Mouse (Mus musculus): ENCODE measurements around the gene Zfp109.
"Not testable (repeated sequence)": the region's sequence is repeated elsewhere in the genome, so short reads cannot be mapped to it uniquely, and the experiment has no call there.

The Zfp109 gene

GRCm38 (mm10) chr7:24237040-24237791 is at the start of gene Zfp109:
Gene Zfp109, minus strand, starts transcription at chr7:24237560.
- DNase-seq, result peak; percentile 71

- DNase-seq, result no peak
These were observed 49.6 kb upstream of the Zfp109 start for GRCm38 (mm10) chr7:24286916-24287315.

- DNase-seq, result no peak
These were observed 48.7 kb upstream of the Zfp109 start for GRCm38 (mm10) chr7:24286090-24286489.

GRCm38 (mm10) chr7:24280858-24281145 is 43.4 kb upstream of the Zfp109 start:
- no peak for DNase-seq

- DNase-seq, result no peak
These were observed 42.9 kb upstream of the Zfp109 start for GRCm38 (mm10) chr7:24280031-24280857.

GRCm38 (mm10) chr7:24278771-24279170 is 41.4 kb upstream of the Zfp109 start:
- DNase-seq, result not testable (repeated sequence)

GRCm38 (mm10) chr7:24274456-24274855 is 37.1 kb upstream of the Zfp109 start:
- DNase-seq, result no peak

DNA sequence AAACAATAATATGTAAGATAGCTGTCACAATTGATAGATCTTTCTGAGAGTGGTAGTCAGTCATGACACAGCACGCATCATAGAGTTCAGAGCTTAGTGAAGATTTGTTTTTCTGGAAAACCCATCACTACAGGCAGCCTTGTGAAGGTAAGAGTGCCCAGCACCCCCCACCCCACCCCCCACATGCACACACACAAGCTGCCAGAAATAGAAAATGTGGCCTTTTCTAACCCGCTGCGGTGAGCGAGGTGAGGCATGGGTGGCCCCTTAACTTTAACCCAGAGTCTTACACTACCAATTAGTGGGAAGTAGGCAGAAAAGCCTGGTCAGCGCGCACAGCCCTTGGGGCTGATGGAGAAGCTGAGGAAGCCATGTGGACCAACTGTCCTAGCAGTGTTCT is 33.8 kb upstream of the Zfp109 start:
- no peak for DNase-seq

DNA sequence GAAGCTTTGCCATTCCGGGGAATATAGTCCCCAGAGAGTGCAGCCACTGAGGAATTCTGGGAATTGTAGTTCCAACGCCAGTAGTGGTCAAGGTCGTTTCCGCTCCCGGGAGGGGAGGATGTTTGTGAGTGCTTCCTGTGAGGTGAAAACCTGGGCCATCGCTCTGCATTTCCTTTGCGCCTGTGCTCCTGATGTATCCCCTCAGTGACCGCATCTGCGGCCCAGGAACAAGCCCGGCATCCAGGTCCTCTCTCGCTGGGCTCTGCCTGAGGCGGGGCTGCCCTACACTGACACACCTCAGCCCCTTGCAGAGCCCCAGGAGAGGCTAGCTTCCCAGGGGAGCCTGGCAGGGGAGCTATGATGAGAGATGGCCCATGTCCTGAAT is 32.9 kb upstream of the Zfp109 start, which contains the start of gene Zfp93:
Zfp93 (plus strand) TSS at position 133 of the 385 bp plus-strand sequence.
- peak; percentile 81 for DNase-seq

- DNase-seq, result peak; percentile 15
These were observed 32.4 kb upstream of the Zfp109 start for GRCm38 (mm10) chr7:24269667-24270287.

- DNase-seq, result no peak
These were observed 31.9 kb upstream of the Zfp109 start for GRCm38 (mm10) chr7:24269256-24269655.

DNA sequence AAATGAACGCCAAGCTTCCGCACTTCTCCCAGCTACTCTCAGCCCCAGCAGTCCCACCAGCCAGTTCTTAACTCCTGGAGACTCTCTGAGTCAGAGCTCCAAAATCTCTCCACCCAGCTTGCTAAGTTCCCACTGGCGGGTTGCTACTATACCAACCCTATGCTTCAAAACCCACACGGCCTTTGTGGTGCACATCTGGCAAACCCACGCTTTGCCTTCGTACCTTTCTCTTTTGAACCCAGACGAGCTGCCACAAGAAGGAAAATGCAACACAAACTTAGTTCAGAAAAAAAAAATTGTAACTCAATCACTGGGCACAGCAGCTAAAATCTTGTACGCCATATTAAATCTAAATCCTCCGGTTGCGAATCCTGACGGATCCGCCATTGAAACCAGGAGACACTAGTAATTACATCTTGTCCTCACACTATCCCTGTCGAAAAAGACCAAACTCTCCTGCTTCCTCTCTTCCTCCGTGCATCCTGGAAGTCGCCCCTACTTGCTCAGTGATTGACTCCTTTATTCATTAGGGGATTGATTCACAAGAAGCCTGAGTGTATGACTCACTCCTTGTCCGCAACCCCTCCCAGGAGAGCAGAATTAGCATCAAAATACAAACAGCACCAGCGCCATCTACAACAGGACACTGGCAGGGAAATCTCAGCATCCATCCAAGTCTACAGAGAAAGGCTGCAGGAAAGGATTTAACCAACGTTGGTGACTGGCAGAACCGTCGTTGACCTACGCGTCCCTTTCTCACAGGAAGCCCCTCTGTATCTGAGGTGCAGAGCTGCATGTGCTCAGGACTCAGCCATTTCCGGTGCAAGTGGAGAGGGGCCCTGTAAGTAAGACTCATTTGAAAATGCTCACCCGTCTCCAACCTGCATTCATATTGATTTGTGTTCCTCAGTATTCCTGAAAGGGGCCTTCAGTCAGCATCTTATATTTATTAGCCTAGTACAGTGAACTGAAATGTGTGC is 31.1 kb upstream of the Zfp109 start:
- peak; percentile 52 for DNase-seq

- no peak for DNase-seq
These were observed 22.6 kb upstream of the Zfp109 start for GRCm38 (mm10) chr7:24260000-24260312.

DNA sequence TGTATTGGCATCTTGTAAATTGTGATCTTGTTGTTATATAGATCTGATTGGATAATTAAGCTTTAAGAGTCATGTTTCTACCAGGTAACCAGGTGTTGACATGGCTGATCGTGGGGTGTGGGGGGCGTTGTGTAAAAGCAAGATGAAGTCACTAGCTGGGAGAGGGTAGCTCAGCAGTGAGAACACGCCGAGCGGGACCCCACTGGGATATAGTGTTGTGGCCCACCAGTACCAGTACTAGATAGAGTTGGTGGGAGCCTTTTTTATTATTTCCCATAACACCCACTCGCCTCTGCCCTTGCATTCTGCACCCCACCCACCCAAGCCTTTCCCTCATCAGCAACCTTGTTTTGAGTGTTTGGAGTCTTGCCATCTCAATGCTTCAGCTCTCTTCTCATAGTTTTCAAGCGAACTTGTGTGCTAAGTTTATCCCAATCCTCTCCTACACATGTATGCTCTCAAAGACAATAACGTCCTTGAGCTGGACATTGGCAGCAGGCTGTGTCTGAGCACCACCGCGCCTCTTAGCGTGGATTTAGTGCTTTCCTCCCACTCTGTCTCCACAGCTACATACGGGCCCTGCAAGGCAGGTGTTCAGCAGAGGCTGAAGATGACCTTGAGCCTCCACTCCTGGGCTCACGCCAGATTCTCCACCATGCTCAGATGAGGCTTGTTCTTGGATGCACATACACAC is 22.1 kb upstream of the Zfp109 start:
- DNase-seq, result no peak

DNA sequence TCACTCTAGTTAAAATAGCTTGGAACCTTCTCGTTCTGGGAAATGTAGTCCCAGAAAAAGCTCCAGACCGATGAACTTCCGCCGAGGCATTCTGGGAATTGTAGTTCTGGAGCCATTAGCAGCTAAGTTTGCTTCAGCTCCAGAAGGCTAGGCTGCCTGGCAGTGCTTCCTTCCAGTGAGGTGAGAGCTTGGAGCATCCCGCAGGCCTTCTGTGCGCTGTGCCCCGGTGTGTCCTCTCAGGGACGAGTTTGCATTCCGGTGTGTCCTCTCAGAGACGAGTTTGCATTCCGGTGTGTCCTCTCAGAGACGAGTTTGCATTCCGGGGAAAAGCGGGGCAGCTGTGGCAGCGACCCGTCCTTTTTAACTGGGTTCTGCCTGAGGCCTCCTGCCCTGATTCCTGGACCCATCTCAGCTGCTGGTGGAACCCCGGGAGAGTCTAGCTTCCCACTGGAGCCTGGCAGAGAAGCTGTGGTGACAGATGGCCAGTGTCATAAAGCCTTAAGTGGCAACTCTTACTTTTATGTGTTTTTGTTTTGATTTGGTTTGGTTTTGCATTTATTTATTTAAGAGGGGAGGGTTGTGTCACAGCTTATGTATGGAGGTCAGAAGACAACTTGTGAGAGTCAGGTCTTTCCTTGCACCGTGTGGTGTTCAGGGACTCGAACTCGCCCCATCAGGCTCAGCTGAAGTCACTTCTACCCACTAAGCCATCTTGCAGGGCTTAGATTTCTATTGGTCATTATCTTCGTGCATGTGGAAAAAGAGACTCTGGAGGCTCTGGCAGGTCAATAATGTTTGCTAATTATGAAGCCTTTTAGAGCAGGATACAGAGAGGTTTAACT is 17.5 kb upstream of the Zfp109 start, which contains the start of gene Zfp108:
Zfp108 (plus strand) TSS at position 162 of the 842 bp plus-strand sequence.
- DNase-seq, result peak; percentile 66

- DNase-seq, result no peak
These were observed 16.6 kb upstream of the Zfp109 start for GRCm38 (mm10) chr7:24253779-24254615.

DNA sequence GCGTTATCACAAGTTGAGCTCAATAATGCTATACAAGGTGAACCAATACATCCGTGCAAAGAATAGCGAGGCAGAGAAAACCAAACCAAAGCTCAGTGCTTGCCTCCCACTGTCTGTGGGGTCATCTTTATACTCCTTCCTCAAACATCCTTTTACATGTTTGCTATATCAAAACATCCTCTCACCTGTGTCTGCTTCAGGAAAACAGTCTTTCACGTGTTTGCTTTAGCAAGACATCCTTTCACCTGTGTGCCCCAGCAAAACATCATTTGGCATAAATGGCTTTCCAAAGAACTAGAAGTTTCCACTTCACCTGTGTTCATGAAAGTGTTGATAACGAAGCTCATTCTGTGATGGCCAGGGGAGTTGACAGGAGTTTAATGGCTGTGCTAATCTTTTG is 26.0 kb downstream of the Zfp109 start, which contains the start of gene Zfp111:
Zfp111 (minus strand) TSS at position 101 of the 400 bp plus-strand sequence.
- no peak for DNase-seq

DNA sequence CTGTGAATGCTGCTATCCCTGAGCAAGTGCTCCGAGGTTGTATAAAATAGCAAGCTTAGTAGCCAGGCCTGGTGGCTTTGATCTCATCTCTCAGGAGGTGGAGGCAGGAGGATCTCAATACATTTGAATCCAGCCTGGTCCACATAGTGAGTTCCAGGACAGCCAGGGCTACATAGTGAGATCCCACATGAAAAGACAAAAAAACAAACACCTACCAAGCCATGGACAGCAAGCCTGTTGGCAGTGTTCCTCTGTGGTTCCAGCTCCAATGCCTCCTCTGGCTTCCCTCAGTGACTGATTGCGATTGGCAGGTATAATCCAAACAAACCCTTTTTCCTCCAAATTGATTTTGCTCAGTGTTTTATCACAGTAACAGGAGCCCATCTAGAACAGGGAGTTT is 27.1 kb downstream of the Zfp109 start:
- no peak for DNase-seq

DNA sequence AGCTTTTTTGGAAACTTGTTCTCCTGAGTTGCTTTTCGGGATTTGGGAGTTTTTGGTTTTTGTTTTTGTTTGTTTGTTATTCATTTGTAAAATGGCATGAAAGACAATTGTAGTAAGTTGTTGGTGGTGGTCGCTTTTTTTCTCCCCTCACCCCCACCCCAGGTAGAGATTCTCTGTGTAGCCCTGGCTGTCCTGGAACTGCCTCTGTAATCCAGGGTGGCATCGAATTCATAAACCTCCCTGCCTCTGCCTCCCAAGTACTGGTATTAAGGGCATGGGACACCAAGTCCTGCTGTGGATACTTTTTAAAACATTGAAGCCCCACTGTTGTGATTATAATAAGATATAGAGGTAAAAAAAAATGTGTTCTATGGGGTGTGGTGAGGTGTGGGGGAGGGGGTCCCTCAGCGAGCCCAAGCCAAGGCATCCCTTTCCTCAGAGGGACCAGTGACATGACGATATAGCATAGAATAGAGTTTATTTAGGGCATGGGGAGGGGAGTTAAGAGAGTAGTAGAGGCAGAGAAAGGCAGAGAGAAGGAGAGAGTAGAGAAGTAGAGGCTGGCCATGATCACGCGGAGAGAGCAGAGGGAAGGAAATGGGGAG is 29.0 kb downstream of the Zfp109 start:
- DNase-seq, result no peak

Data from thymus, postnatal 14 days (tissue).